Mouse (Mus musculus): ENCODE data around the gene Piwil4.

DNA sequence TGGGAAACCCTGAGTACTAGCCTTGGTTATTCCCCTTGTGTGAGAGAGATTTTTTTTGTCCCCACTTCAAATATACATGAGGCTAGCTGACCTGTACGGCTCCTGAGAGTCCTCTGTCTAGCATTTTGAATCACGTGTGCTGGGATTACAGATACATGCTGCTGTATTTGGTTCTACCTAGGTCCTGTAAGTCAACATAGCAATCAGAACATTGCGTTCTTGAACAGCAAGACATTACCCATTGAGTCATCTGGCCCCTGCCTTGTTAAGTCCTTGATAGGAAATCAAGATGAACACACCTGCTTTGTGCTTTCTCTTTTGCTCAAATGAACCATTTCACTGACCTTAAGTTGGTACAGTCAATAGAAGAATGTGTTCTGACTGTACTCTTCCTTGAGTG, 13.9 kb upstream of the Piwil4 start:
- TF ChIP-seq POLR2A (IDR thresholded peaks at IDR 0.05; ENCODE audit: insufficient read length, low read depth) (no peak), MAX (IDR thresholded peaks at IDR 0.05; ENCODE audit: low read depth) (no peak), MYOG (IDR thresholded peaks at IDR 0.05; ENCODE audit: control insufficient read depth in 1 of 3, insufficient read depth in 1 of 3, insufficient read length in 2 of 3, low read depth in 2 of 3) (no peak), REST (IDR thresholded peaks at IDR 0.05; ENCODE audit: insufficient read depth, insufficient read length) (no peak), MYOD1 (IDR thresholded peaks at IDR 0.05; ENCODE audit: control insufficient read depth in 1 of 3, insufficient read length in 2 of 3, low read depth in 2 of 3) (no peak), POLR2AphosphoS2 (IDR thresholded peaks at IDR 0.05; ENCODE audit: insufficient read length, low read depth) (no peak), USF1 (IDR thresholded peaks at IDR 0.05; ENCODE audit: low read depth) (no peak), E2F4 (IDR thresholded peaks at IDR 0.05; ENCODE audit: insufficient read depth) (no peak)
